Mouse (Mus musculus) monocyte, adult 2 months (primary cell): ENCODE results near the gene Arhgap30.

Experiments
- DNase-seq, 2 experiments: peaks; one replicate each; pipeline ENCODE4 v3.0.0; 2022; ENCODE audit warnings: low spot score in 2 of 2, low read depth in 1 of 2

Arhgap30 gene

DNA sequence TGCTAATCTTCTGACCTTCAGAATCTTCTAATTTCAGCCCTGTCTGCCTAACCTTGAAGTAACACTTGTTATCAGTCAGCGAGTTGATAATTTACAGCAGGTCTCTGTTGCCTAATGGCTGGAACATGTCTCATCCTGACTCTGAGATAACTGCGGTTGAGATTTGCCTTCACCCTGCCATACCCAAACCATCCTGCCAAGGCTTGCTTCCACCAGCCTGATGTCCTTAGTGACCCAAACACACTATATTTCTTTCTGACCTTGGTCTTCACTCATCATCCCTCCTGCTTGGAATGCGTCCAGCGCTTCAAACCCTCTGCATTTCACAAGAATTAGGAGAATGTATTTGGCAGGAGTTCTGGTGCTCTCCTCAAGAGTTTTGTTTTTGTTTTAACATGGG is 36.4 kb downstream of the Arhgap30 start:
- no peak for DNase-seq

DNA sequence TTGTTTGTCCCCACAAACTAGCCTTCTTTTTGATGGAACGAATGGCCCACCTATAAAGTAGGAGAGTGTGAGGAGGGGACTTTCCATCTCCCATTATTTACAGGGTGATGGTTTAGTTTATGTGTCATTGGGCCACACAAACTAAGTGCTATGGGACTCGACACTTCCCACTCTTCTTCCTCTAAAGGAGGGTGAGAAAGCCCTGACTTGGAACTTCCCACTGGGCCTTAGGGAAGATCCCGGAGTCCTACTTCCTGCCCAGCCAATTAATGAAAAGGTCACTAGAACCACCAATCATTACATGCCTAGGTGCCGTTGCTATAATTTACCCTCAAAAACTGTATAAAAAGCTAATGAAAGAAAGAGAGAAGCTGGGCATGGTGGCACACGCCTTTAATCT is 43.4 kb downstream of the Arhgap30 start:
- no peak for DNase-seq

GRCm38 (mm10) chr1:171435288-171435814 is 46.6 kb downstream of the Arhgap30 start:
- no peak for DNase-seq

DNA sequence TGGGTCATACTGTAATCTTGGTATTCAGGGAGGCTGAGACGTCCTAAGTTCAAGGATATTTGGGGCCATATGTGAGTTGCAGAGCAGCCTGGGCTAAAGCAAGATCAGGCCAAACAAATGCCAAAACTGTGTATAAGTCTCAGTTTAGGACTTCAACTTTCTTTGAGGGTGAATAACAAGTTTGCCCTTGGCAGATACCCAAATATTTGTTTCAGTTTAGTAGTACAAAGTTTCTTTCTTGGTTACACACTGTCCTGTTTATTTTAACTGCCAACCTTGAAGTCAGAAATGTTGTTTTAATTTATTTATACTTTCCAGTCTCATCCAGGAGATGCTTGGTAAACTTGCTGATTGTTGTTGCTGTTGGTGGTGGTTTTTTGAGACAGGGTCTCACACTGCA is 47.2 kb downstream of the Arhgap30 start:
- no peak for DNase-seq

GRCm38 (mm10) chr1:171437264-171438013 is 48.7 kb downstream of the Arhgap30 start, which contains the start of gene F11r:
Gene F11r (plus strand): TSS chr1:171437535.
- DNase-seq = peak in 1 of 2 experiments; percentile 21

DNA sequence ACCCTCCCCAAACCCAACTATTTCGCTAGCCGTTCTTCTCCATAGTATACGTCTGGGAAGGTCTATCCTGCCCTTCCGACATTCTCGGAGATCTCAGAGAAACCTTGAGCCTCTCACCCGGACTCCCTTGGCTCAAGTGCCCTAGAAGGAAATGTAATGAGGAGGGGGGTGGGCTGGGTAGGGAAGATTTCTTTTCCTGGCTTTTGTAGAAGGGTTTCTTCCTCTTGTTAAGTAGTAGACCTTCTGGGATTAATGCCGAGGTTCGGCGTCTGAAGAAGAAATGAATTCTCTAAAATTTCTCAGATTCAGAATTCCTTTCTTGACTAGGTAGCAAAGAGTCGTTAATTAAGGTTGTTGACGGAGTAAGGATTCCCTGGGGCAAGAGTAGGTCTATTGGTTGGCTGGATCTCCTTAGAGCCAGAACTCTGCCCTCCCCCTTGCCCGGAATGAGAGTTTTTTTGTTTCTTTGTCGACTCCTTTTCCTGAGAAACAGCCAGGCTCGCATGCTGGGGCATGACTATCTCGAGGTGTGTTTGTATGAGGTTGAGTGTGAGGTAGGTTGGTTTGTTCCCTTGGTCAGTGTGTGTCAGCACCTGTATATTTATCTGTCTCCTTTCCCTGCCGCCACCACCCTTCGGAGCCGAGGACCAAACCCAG is 49.4 kb downstream of the Arhgap30 start:
- no peak for DNase-seq

DNA sequence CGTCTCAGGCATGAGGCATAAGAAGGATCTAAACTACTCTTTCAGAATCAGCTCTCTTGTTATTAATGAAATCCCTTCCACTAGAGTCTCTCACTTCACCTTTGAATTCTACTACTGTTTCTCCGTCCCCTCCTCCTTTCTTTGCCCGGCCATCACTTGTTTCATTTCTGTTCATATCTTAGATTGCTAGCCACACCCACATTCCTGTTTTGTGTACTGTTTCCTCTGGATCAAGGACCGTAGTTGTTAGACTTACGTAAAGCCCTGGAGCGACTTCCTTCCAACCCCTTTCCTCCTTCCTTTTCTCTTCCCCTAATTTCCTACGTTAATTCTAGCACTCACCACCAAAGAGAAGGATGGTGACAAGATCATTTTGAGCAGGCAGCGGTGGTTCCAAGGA is 50.3 kb downstream of the Arhgap30 start:
- DNase-seq = no peak

DNA sequence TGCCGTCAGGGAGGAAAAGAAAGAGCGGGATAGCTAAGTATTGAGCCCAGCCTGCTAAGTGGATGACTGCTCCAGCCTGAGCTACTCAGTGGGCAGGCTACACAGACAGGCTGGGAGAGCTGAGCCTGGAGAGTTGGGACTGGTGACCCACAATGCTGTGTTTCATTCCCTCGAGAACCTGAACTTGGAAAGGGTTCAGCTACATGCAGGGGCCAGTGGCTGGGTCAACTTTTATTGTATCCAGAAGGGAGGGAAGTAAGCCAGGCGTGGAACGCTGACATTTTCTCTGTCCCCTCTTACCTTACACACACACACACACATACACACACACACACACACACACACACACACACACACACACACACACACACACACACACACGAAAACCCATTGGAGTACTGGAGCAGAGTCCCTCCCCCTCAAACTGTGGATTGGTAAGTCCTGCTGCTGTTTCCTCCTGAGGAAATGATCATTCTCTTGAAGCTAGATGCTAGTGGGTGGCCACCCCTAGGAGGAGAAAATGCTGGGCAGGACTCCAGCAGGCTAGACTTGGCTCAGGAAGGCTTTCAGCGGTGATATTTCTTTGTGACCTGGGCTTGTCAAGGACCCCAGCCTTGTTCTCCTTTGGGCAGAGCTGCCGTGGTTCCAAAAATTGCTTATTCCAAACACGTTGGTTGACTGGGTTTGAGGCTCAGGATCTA is 51.4 kb downstream of the Arhgap30 start:
- DNase-seq = no peak

DNA sequence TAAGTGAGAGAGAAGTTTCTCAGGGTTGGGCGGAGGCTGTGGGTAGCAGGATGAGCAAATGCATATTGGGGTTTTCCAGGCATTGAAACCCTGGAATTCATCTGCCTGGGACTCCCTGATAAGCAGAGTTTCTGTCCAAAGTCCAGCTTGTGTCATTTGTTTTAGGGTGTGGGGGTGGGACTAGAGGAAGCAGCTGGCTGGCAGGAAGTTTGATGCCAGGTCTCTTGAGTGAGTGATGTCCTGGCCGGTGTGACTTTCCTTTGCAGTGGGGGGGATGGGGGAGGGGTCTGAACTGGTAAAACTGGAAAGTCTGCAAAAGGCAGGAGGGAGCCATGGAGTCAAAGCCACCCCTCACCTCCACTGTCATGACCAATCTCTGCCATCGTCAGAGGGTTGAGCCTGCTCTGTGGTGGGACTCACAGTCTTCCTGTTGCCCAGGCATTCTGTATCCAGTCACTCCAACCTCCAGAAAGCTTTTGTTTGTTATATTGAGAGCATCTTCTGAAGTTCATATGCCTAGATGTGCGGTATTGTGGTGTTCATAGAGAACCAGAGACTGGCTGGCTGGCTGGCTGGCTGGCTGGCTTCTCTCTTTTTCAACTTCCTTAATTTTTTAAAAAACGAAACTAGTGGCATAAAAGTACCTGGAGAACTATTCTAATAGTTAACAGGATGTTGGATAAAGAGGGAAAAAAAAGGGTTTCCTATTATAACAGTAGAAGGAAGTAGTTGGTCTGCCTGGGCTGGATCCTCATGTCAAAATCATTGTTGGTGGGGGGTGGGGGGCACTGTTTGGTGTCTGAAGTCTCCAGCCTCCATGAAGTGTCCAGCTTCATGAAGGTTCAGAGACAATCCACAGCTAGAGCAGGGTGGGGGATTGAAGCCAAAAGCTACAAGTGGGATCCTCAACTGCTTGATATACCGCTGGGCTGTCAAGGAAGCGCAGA is 53.0 kb downstream of the Arhgap30 start:
- no peak for DNase-seq

DNA sequence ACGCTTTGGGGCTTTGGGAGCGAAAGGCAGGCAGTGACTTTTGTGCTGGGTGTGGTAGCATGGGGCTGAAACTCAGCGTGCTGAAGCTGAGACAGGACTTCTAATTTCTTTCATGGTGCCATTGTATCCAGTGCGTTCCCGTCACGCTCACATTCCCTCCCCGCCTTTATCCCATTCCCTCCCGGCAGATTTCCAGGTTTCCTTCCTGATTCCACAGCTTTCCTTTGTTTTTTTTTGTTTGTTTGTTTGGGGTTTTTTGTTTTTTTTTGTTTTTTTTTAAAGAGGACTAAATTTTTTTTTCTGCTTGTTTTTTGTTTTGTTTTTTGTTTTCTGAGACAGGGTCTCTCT is 53.6 kb downstream of the Arhgap30 start:
- DNase-seq = no peak

- DNase-seq = no peak
These were observed 56.3 kb downstream of the Arhgap30 start for GRCm38 (mm10) chr1:171445050-171445449.

- DNase-seq = no peak
These were observed 58.1 kb downstream of the Arhgap30 start for GRCm38 (mm10) chr1:171446854-171447253.

- no peak for DNase-seq
These were observed 58.9 kb downstream of the Arhgap30 start for GRCm38 (mm10) chr1:171447692-171448091.

- no peak for DNase-seq
These were observed 61.3 kb downstream of the Arhgap30 start for GRCm38 (mm10) chr1:171450062-171450461.

- no peak for DNase-seq
These were observed 62.2 kb downstream of the Arhgap30 start for GRCm38 (mm10) chr1:171451001-171451400.

DNA sequence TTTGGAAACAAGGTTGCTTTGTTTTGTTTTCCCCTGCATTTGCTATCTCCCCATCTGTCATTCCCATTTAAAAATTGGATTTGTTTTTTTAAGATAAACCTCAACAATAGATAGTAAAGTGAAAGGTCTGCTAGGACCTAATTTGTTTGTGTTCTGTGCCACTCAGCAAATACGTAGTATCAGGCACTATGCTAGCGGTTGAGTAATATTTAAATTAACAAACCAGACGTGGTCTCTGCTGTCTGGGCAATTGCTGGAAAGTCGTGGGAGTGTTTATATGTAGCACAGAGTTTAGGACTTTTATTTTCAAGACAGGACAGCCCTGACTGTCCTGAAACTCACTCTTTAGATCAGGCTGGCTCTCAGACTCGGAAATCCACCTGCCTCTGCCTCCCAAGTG is 63.8 kb downstream of the Arhgap30 start:
- no peak for DNase-seq

GRCm38 (mm10) chr1:171452923-171453322 is 64.2 kb downstream of the Arhgap30 start:
- no peak for DNase-seq

- no peak for DNase-seq
These were observed 66.2 kb downstream of the Arhgap30 start for GRCm38 (mm10) chr1:171454926-171455325.

- no peak for DNase-seq
These were observed 68.8 kb downstream of the Arhgap30 start for GRCm38 (mm10) chr1:171457568-171457967.

- no peak for DNase-seq
These were observed 71.0 kb downstream of the Arhgap30 start for GRCm38 (mm10) chr1:171459791-171460190.
